Mouse (Mus musculus) layer of hippocampus, adult 6 months (tissue): ENCODE data around the gene Filip1l. TPM values are rescaled to one million over a fixed set of nuclear protein-coding genes. Genes with fewer than 3 reads are reported as not detected.

Source experiments
- long read RNA-seq, 2 experiments: library from polyadenylated mRNA; unstranded; transcript quantifications; one replicate each; pipeline ENCODE4 v2.0.0; 2019 to 2020
- polyA plus RNA-seq: library from polyadenylated mRNA; unstranded; fragments of <200 nt; fragmentation: Nextera tagmentation; gene quantifications from 2 replicates; pipeline ENCODE4 v1.2.3, GENCODE M21; 2021

Gene Filip1l
- 0.97 and 1.3 TPM in 2 replicates for polyA plus RNA-seq
- long read RNA-seq, experiment 1, partial matches to known transcripts, result 0 of 2 reads
- long read RNA-seq, experiment 1, other reads (novel, unspliced or antisense), result 0 of 2 reads
- long read RNA-seq, experiment 2, transcript Filip1l-202 (2 exons, 3,253 nt), result major isoform, 17 of 20 reads
- long read RNA-seq, experiment 2, partial matches to known transcripts, result 3 of 20 reads
- long read RNA-seq, experiment 2, other reads (novel, unspliced or antisense), result 0 of 20 reads

DNA sequence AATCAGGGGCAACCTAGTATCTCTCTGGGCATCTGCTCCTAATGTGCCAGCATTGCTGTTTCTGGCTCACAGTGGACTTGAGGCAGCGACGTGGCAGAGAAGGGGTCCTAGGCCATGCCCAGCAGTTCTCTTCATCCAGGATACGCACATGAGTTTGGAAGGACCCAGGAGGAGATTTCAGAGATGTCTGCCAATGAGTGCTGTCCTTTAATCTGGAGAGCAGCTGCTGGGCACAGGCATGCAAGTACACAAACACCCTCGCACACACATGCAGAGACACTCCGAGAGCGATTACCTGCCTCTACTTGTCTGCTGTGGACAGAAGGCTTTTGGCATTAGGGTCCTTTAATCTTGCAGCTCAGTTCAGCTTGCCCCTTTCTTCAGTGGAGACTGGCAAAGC, at the start of gene Filip1l:
Gene Filip1l, plus strand, starts transcription at position 343 of the 400 bp plus-strand sequence.

DNA sequence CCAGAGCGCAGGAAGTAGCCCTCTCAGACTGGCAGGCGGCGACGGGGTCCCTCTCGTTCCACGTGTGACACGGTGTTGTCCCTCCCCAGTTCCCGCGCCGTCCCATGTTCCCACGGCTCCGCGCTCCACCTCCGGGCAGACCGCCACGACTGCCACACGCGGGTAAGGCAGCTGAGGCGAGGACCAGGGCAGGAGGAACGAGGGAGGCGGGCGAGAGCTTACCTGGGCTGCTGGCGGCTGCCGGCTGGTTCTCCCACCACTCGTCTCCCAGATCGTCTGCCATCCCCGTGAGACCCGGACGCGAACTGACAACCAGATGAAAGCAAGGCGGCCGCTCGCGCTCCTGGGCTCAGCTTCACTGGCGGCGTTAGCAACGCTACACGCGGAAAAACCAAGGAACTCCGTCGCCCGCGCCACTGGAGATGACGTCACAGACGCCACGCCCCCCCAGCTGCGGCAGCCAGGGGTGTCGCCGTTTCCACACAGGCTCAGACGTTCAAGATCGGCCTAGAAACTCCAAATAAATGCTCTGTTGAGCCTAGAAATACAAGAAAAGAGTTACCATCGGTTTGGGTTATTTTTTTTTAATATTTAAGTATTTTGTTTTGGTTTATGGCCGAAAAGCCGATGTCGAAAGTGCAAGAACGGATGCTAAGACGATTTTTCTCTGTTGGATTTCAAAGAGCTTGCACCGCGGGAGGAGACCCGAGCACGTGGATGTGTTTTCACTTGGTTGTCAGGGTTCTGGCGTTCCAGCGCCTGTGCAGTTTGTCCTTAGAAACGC, 253.7 kb downstream of the Filip1l start, which contains the start of gene Cmss1:
Gene Cmss1, minus strand, starts transcription at position 421 of the 784 bp plus-strand sequence.

Other genes starting within 250 kb of the Filip1l start
- gene Tomm70a, start 231.4 kb upstream of the Filip1l start, polyA plus RNA-seq, result 33.9 and 36.5 TPM in 2 replicates
- 21.8 and 23.6 TPM in 2 replicates for gene Nit2, start 185.8 kb upstream of the Filip1l start, polyA plus RNA-seq
- gene Tbc1d23, start 121.6 kb upstream of the Filip1l start, polyA plus RNA-seq, result 10.0 and 10.5 TPM in 2 replicates
- gene Tmem30c, start 60.2 kb upstream of the Filip1l start, polyA plus RNA-seq, result not detected in 2 replicates